Mouse (Mus musculus) lung, postnatal 4 days (tissue): Measurements from ENCODE around the gene Ank3.

Source experiments
- DNase-seq, 2 experiments: peaks; one replicate each; pipeline ENCODE4 v3.0.0; 2021

Ank3 gene

DNA sequence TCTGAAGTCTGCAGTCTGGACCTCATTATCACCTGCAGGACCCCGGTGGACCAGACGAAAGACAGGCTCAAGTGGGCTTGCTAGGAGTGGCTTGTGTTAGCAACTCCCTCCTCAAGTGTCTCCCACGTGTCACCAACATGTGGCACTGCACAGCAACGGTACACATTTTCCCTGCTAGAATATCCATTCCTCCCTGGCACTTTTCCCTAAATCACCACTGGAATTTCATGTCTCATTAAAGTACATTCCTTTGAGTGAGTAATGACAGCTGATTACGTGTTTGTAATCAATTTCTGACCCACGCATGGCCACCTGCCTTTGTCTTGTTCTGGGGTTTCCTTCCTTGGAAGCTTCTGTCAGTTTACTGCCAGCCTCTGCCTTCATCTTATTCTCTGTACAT is 230.2 kb downstream of the Ank3 start:
- no peak for DNase-seq

DNA sequence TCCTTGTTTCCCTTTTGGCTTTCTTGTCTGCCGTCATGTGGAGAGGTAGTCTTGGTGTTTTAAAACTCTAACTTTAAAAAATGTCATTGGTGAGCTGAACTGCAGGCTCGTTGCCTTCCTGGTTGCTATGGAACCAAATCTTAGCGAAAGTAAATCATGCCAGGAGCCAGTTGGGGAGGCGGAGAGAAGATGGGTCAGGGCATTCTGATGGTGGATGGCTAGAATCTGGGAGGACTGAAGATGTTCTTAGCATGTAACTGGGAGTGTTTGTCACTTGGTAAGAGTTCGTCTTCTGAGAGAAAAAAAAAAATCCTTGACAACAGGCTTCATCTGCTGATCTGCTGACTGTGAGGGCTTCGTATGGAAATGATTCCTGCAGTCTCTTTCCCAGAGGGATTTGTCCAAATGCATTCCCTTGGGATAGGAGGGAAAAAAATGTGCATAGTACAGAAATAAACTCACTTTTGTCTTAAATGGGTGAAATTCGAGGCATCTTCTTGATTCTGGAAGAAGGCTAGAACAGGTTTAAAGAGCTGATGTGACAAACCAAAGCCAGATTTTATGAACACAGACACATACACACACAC is 232.3 kb downstream of the Ank3 start:
- no peak for DNase-seq

GRCm38 (mm10) chr10:69632885-69633284 is 234.3 kb downstream of the Ank3 start:
- DNase-seq, result no peak

- DNase-seq, result no peak
Measured at GRCm38 (mm10) chr10:69634891-69635290, 236.3 kb downstream of the Ank3 start.

GRCm38 (mm10) chr10:69635910-69636656 is 237.5 kb downstream of the Ank3 start:
- no peak for DNase-seq

DNA sequence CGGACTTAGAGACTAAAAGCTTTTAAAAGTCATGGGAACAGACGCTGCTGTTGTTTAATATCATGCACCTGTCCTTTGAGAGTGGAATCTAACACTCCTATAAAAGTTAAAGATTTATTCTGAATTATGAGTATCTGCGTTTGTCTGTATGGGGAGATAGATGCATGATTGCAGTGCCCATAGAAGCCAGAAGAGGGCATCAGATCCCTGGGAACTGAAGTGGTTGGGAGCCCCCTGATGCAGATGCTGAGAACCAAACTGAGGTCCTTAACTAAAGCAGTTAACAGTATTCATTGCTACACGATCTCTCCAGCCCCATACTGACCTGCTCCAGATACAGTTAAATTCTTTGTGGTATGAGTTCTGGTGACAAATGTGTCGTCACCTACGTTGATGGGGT is 240.6 kb downstream of the Ank3 start:
- DNase-seq, result no peak

DNA sequence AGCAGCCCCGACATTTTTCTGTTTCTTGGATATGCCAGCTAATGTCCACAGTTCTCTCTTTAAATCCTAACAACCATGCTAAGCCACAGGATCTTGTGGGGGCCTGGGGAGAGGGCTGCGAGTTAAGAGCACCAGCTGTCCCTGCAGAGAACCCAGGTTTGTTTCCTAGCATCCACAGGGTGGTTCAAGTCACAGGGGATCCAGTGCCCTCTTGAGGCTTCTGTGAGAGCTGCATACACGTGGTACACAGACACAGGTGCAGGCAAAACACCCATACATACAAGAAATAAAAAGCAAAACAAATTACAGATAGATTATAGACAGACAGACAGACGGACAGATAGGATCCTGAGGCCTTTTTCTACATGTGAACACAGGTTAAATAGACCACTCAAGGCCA is 242.0 kb downstream of the Ank3 start:
- no peak for DNase-seq

GRCm38 (mm10) chr10:69643481-69643880 is 244.9 kb downstream of the Ank3 start:
- no peak for DNase-seq

DNA sequence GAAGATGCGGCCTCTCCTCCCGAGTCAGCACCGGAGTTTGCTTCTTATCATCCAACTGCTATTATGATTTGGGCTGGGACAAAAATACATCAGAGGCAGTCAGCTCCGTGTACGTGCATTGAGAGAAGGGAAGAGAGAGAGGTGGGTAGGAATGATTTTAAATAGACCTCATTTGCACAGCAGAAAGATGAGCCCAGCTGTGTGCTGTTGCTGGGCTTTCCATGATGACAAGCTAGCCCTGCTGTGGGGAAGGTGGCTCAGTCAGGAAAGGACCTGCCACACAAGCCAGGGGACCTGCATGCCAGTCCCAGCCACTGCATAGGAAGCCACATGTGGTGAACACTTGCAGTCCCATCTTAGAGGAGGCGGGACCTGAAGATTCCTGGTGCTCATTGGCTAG is 245.4 kb downstream of the Ank3 start:
- DNase-seq, result no peak

DNA sequence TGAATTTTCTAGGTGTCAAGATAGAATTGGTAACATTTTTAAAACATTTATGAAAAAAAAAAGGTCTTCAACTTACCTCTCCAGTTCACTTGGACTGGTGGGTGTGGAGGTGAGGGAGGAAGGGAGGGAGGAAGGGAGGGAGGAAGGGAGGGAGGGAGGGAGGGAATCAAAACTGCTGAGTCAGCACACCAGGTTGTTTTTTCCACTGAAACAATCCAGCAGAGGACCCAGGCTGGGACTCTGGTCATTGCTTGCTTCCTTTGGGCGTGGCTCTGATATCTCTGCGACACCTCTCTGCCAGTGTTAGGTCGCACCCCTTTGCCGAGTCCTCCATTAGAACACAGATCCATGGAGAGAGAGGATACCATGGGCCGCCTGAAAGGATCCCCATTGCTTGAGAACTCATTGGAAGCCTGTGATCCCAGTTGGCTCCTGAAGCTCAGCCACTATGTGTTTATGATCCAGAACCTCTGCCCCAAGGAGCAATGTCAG is 246.8 kb downstream of the Ank3 start:
- DNase-seq, result no peak

DNA sequence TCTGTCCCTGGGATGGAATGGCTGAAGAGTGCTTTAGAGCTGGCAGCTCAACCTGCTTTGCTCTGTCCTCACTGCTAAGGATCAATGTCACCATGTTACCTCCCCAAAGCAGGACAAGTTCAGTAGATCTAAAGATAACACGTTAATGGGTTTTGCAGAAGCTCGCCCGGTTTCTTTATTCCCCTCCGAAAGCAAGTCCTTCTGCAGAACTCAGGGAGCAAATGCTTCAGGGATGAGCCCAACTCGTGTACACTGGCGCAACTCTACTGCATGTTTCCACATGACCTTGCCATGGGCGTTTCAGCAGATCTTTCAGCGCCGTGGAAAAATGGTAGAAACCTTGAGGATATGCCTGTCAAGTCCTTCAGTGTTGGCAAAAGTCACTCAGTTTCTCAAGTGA is 247.4 kb downstream of the Ank3 start:
- DNase-seq, result no peak

- no peak for DNase-seq
Measured at GRCm38 (mm10) chr10:69650074-69650473, 251.5 kb downstream of the Ank3 start.

- DNase-seq, result peak; percentile 72 to 82
Measured at GRCm38 (mm10) chr10:69652660-69653059, 254.1 kb downstream of the Ank3 start.

DNA sequence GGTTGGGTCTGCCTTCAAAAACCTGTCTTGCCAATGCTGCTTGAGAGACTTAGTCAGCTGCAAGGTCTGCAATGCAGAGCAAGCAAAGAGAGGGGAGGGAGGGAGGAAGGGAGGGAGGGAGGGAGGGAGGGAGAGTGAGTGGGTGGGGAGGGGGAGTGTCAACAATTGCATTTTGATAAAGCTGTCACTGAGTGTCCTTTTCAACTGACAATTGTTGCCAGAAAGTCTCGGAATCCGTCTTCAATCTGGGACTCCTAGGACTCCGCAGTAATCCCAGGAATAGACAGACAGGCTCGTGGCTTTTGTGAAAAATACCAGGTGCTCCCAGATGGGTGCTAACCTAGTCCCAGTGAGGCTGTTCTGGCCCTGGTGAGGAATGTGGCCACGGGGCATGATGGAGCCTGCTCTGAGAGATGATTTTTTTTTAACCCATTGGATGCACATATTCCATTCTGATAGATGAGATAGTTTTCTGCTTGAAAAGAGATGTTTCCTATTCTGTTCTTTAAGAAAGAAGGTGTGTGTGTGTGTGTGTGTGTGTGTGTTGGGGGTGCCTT is 254.6 kb downstream of the Ank3 start:
- peak in 1 of 2 experiments; percentile 10 for DNase-seq

DNA sequence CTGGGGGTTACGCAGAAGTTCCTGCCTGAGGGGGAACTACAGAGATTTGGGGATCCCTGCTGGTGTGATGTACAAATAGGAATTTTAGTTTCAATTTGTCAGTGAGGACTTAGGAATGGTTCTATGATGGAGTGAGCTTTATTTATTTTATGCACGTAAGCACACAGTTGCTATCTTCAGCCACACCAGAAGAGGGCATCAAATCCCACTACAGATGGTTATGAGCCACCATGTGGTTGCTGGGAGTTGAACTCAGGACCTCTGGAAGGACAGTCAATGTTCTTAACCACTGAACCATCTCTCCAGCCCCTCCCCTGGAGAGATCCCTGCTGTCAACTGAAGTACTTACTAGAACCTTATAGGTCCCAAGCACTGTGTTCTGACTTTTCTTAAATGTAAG is 255.6 kb downstream of the Ank3 start:
- no peak for DNase-seq

DNA sequence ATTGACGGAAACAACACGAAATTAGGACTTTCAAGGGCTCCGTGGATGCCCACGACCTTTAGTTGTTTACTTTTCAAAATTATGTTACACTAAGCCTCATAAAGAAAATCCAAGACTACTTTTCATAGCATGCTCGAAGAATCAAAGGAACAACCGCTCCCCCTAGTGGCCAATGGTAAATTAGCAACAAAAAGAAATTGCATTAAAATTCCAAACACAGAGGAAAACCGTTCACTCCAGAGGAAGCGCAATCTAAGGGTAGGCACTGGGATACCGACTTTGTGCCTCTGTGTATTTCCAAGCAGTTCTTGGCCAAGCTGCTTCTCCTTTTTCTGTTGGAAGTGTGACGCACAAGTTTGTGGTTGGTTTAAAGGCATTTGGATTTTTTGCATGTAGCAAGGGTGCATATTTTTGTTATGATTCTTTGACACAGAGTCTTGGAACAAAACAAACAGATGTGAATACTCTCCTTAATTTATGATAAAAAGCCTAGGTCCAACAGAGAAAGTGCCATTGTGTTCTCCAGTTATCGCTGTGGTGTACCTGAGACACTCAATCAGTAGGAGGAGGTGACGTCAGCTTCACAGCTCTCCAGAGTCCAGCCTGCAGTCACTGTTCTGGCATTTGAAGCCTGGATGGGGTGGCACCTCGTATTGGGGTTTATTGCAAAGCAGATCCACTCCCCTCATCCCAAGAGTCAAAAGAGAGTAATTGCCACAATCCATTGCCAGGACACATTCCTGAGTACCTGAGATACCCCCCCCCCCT is 256.5 kb downstream of the Ank3 start:
- peak in 1 of 2 experiments; percentile 66 for DNase-seq

DNA sequence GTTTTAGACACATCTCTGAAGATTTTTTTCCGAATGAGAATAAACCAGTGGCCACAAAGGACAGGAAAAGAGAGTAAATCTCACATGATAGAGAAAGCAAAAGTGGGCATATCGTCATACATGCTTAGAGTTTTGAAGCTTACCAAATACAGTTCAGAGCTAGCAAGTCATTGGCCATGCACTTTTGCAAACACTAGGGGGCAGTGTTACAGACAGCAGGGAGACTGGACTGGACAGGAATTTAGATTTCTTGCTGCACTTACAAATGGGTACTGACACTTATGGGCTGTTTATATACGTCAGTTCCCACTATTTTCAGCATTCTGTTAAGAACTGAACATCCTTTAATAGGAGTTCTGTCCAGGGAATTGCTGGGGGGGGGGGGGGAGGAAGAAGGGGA is 257.7 kb downstream of the Ank3 start:
- DNase-seq, result peak in 1 of 2 experiments; percentile 72

- DNase-seq, result no peak
Measured at GRCm38 (mm10) chr10:69659818-69660217, 261.2 kb downstream of the Ank3 start.

DNA sequence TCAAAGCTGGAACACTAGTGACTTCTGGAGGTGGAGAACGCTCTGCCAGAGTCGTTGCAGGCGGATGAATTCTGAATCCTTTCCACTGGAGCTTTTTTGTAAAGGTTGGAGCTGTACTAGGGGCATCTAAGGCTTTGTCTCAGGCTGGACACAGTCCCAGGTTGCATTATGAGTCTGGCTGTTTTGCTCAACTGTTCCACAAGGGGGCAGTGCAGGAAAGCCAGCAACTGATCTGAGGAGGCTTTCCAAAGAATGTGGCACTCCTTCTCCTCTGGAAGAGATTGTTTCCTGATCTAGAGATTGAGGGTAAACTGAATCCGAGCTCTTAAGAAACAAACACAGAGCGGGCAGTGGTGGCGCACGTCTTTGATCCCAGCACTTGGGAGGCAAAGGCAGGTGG is 263.8 kb downstream of the Ank3 start:
- peak; percentile 62 to 81 for DNase-seq

DNA sequence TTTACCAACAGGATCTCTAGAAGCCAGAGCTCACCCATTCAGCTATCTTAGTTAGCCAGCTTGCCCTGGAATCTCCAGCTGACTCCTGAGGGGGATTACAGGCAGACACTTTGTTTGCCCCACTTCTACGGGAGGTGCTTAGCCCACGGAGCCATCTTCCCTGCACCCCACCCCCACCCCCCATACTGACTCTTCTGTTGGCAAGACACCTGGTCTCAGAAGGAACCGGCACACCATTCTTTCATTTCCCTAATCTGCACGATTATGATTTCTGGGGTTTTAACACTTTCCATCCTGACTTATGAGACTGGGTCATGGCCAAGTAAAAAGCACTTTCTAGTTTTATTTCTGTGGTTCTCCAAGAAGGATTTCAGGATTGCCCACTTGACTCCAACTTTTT is 268.9 kb downstream of the Ank3 start:
- DNase-seq, result no peak

DNA sequence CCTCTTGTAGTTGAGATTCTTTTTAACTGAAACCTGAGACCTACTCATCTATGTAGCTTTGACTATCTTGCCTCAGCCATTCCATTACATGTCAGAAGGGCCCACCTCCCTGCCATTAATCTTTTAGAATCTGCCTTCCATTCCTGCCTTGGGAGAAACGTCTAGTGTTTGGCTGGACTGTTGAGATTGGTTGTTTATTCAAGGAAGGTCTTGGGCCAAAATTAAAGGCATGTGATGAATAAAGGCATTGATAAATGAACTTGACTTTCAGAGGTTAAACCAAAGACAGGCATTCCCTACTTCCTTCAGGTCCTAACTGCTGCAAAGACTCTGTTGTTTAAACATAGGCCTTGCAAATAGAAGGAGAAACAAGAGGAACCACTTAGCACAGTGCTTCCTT is 271.9 kb downstream of the Ank3 start:
- DNase-seq, result no peak

DNA sequence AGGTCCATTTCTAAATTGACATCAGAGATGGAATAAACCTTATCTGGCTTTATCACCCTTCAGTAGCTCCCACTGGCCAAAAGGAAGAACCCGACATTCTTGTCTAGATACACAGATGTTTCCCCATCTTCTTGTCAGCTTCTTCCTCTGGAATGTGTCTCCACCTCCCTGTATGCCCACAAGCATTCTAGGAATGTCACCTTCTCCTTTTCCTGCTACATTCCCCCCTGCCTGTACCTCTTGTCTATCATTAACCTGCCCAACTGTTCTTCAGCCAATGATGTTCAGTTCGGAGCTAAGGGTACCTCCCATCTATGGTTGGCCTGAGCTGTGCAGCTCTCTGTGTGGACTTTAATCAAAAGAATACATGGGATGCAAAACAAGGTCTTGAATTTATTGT is 272.4 kb downstream of the Ank3 start:
- no peak for DNase-seq

- no peak for DNase-seq
Measured at GRCm38 (mm10) chr10:69671505-69671904, 272.9 kb downstream of the Ank3 start.

- no peak for DNase-seq
Measured at GRCm38 (mm10) chr10:69672545-69672944, 274.0 kb downstream of the Ank3 start.
